Mouse (Mus musculus): ENCODE measurements around the gene Ppp4r1. TPM values are rescaled to one million over a fixed set of nuclear protein-coding genes. Genes with fewer than 3 reads are reported as not detected.

The Ppp4r1 gene
- polyA plus RNA-seq, 1 experiment from 2014 or later: 41.5 TPM

- Histone ChIP-seq H3K9me3 (ENCODE audit: control insufficient read depth, low read depth, low read length) (no peaks in the 10 kb centered on the region), H3K9ac (replicated peaks; ENCODE audit: low read depth, low read length) (no peak overlapping the region), H3K36me3 (ENCODE audit: control insufficient read depth, insufficient read depth, low read length) (no peaks in the 10 kb centered on the region), H3K4me3 (ENCODE audit: low read depth, low read length) (no peak overlapping the region), H3K27ac (ENCODE audit: low read length) (no peak overlapping the region), H3K4me1 (ENCODE audit: control insufficient read depth, insufficient read depth, low read length) (no peaks in the 10 kb centered on the region), H3K4me2 (replicated peaks; ENCODE audit: low read depth, low read length) (no peak overlapping the region), H3K27me3 (ENCODE audit: control insufficient read depth, insufficient read depth, low read length) (no peaks in the 10 kb centered on the region)
- 67% methylated on average over 4 of the region's 4 CpGs for WGBS
- ATAC-seq (ENCODE audit: insufficient number of reproducible peaks, insufficient read depth, low FRiP score, low read depth): no peak
These were observed 39.4 kb upstream of the Ppp4r1 start for GRCm38 (mm10) chr17:65742969-65743368.

- H3K9ac ChIP-seq (replicated peaks; ENCODE audit: low read depth, low read length): no peak overlapping the region
- no peak for ATAC-seq (ENCODE audit: insufficient number of reproducible peaks, insufficient read depth, low FRiP score, low read depth)
- no peak overlapping the region for H3K27ac ChIP-seq (ENCODE audit: low read length)
- H3K4me2 ChIP-seq (replicated peaks; ENCODE audit: low read depth, low read length): no peak overlapping the region
- H3K36me3 ChIP-seq (ENCODE audit: control insufficient read depth, insufficient read depth, low read length): no peaks in the 10 kb centered on the region
- no peaks in the 10 kb centered on the region for H3K4me1 ChIP-seq (ENCODE audit: control insufficient read depth, insufficient read depth, low read length)
- no peaks in the 10 kb centered on the region for H3K27me3 ChIP-seq (ENCODE audit: control insufficient read depth, insufficient read depth, low read length)
- 75% methylated on average over 11 of the region's 11 CpGs for WGBS
- no peaks in the 10 kb centered on the region for H3K9me3 ChIP-seq (ENCODE audit: control insufficient read depth, low read depth, low read length)
- H3K4me3 ChIP-seq (ENCODE audit: low read depth, low read length): no peak overlapping the region
These were observed 38.6 kb upstream of the Ppp4r1 start for GRCm38 (mm10) chr17:65743664-65744330.

- Histone ChIP-seq H3K4me2 (replicated peaks; ENCODE audit: low read depth, low read length) (no peak overlapping the region), H3K4me3 (ENCODE audit: low read depth, low read length) (no peak overlapping the region), H3K9ac (replicated peaks; ENCODE audit: low read depth, low read length) (no peak overlapping the region), H3K4me1 (ENCODE audit: control insufficient read depth, insufficient read depth, low read length) (no peaks in the 10 kb centered on the region), H3K27ac (ENCODE audit: low read length) (no peak overlapping the region), H3K36me3 (ENCODE audit: control insufficient read depth, insufficient read depth, low read length) (no peaks in the 10 kb centered on the region), H3K9me3 (ENCODE audit: control insufficient read depth, low read depth, low read length) (no peaks in the 10 kb centered on the region), H3K27me3 (ENCODE audit: control insufficient read depth, insufficient read depth, low read length) (no peaks in the 10 kb centered on the region)
- WGBS: 75% methylated on average over 6 of the region's 6 CpGs
- no peak for ATAC-seq (ENCODE audit: insufficient number of reproducible peaks, insufficient read depth, low FRiP score, low read depth)
These were observed 36.1 kb upstream of the Ppp4r1 start for GRCm38 (mm10) chr17:65746314-65746713.

GRCm38 (mm10) chr17:65748997-65749396 is 33.4 kb upstream of the Ppp4r1 start:
- Histone ChIP-seq H3K36me3 (ENCODE audit: control insufficient read depth, insufficient read depth, low read length) (no peaks in the 10 kb centered on the region), H3K27me3 (ENCODE audit: control insufficient read depth, insufficient read depth, low read length) (no peaks in the 10 kb centered on the region), H3K9ac (replicated peaks; ENCODE audit: low read depth, low read length) (no peak overlapping the region), H3K4me3 (ENCODE audit: low read depth, low read length) (no peak overlapping the region), H3K9me3 (ENCODE audit: control insufficient read depth, low read depth, low read length) (no peaks in the 10 kb centered on the region), H3K4me1 (ENCODE audit: control insufficient read depth, insufficient read depth, low read length) (no peaks in the 10 kb centered on the region), H3K27ac (ENCODE audit: low read length) (no peak overlapping the region), H3K4me2 (replicated peaks; ENCODE audit: low read depth, low read length) (no peak overlapping the region)
- 72% methylated on average over 6 of the region's 6 CpGs for WGBS
- no peak for ATAC-seq (ENCODE audit: insufficient number of reproducible peaks, insufficient read depth, low FRiP score, low read depth)

- H3K27me3 ChIP-seq (ENCODE audit: control insufficient read depth, insufficient read depth, low read length): no peaks in the 10 kb centered on the region
- H3K36me3 ChIP-seq (ENCODE audit: control insufficient read depth, insufficient read depth, low read length): no peaks in the 10 kb centered on the region
- H3K9me3 ChIP-seq (ENCODE audit: control insufficient read depth, low read depth, low read length): no peaks in the 10 kb centered on the region
- H3K27ac ChIP-seq (ENCODE audit: low read length): no peak overlapping the region
- no peak overlapping the region for H3K9ac ChIP-seq (replicated peaks; ENCODE audit: low read depth, low read length)
- no peaks in the 10 kb centered on the region for H3K4me1 ChIP-seq (ENCODE audit: control insufficient read depth, insufficient read depth, low read length)
- 94% methylated on average over 7 of the region's 7 CpGs for WGBS
- H3K4me2 ChIP-seq (replicated peaks; ENCODE audit: low read depth, low read length): no peak overlapping the region
- H3K4me3 ChIP-seq (ENCODE audit: low read depth, low read length): no peak overlapping the region
- ATAC-seq (ENCODE audit: insufficient number of reproducible peaks, insufficient read depth, low FRiP score, low read depth): no peak
These were observed 32.6 kb upstream of the Ppp4r1 start for GRCm38 (mm10) chr17:65749803-65750202.

GRCm38 (mm10) chr17:65750301-65750700 is 32.1 kb upstream of the Ppp4r1 start:
- Histone ChIP-seq H3K27me3 (ENCODE audit: control insufficient read depth, insufficient read depth, low read length) (no peaks in the 10 kb centered on the region), H3K27ac (ENCODE audit: low read length) (no peak overlapping the region), H3K4me3 (ENCODE audit: low read depth, low read length) (no peak overlapping the region), H3K4me1 (ENCODE audit: control insufficient read depth, insufficient read depth, low read length) (no peaks in the 10 kb centered on the region), H3K4me2 (replicated peaks; ENCODE audit: low read depth, low read length) (no peak overlapping the region), H3K36me3 (ENCODE audit: control insufficient read depth, insufficient read depth, low read length) (no peaks in the 10 kb centered on the region), H3K9me3 (ENCODE audit: control insufficient read depth, low read depth, low read length) (no peaks in the 10 kb centered on the region), H3K9ac (replicated peaks; ENCODE audit: low read depth, low read length) (no peak overlapping the region)
- no peak for ATAC-seq (ENCODE audit: insufficient number of reproducible peaks, insufficient read depth, low FRiP score, low read depth)

GRCm38 (mm10) chr17:65753130-65753529 is 29.2 kb upstream of the Ppp4r1 start:
- Histone ChIP-seq H3K36me3 (ENCODE audit: control insufficient read depth, insufficient read depth, low read length) (no peaks in the 10 kb centered on the region), H3K4me1 (ENCODE audit: control insufficient read depth, insufficient read depth, low read length) (no peaks in the 10 kb centered on the region), H3K27me3 (ENCODE audit: control insufficient read depth, insufficient read depth, low read length) (no peaks in the 10 kb centered on the region), H3K4me2 (replicated peaks; ENCODE audit: low read depth, low read length) (no peak overlapping the region), H3K9me3 (ENCODE audit: control insufficient read depth, low read depth, low read length) (no peaks in the 10 kb centered on the region), H3K27ac (ENCODE audit: low read length) (no peak overlapping the region), H3K9ac (replicated peaks; ENCODE audit: low read depth, low read length) (no peak overlapping the region), H3K4me3 (ENCODE audit: low read depth, low read length) (no peak overlapping the region)
- no peak for ATAC-seq (ENCODE audit: insufficient number of reproducible peaks, insufficient read depth, low FRiP score, low read depth)
- WGBS: 96% methylated on average over 6 of the region's 6 CpGs

DNA sequence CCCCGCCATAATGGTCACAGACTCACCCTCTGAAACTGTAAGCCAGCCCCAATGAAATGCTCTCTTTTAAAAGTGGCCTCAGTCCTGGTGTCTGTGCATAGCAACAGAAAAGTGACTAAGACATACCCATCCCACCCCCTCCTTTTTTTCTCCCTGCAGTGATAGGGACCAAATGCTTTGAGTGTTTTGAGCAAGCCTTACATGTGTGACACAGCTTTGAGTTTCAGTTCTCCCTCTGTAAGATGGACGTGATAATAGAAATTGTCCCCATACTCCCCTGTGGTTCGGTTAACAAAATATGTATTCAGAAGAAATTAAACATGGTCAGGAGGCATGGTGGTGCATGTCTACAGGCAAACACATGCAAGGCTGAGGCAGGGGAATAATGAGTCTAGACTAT is 26.5 kb upstream of the Ppp4r1 start:
- H3K9me3 ChIP-seq (ENCODE audit: control insufficient read depth, low read depth, low read length): no peaks in the 10 kb centered on the region
- no peak overlapping the region for H3K4me2 ChIP-seq (replicated peaks; ENCODE audit: low read depth, low read length)
- H3K36me3 ChIP-seq (ENCODE audit: control insufficient read depth, insufficient read depth, low read length): no peaks in the 10 kb centered on the region
- no peak overlapping the region for H3K9ac ChIP-seq (replicated peaks; ENCODE audit: low read depth, low read length)
- WGBS: 94% methylated on average over 3 of the region's 3 CpGs
- H3K27me3 ChIP-seq (ENCODE audit: control insufficient read depth, insufficient read depth, low read length): no peaks in the 10 kb centered on the region
- no peaks in the 10 kb centered on the region for H3K4me1 ChIP-seq (ENCODE audit: control insufficient read depth, insufficient read depth, low read length)
- no peak overlapping the region for H3K27ac ChIP-seq (ENCODE audit: low read length)
- ATAC-seq (ENCODE audit: insufficient number of reproducible peaks, insufficient read depth, low FRiP score, low read depth): no peak
- H3K4me3 ChIP-seq (ENCODE audit: low read depth, low read length): no peak overlapping the region

DNA sequence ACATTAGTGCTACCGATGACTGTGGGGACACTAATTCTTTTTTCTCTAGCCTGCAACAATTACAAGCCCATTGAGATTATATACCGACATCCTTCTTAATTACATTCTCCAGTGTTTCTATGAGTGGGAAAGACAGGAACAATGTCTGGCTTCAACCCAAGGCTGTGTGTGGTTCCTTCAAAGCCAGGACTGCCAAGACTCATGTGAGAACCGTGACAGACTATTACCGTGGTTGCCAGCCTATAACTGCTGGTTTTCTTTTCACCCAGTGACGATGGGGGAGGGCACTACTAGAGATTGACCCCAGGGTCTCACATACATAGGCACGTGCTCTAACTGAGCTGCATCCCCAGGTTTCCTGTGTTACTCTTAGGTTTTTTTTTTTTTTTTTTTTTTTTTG is 25.2 kb upstream of the Ppp4r1 start:
- WGBS: 86% methylated on average over 6 of the region's 6 CpGs
- no peaks in the 10 kb centered on the region for H3K27me3 ChIP-seq (ENCODE audit: control insufficient read depth, insufficient read depth, low read length)
- H3K4me3 ChIP-seq (ENCODE audit: low read depth, low read length): no peak overlapping the region
- no peak overlapping the region for H3K9ac ChIP-seq (replicated peaks; ENCODE audit: low read depth, low read length)
- H3K4me2 ChIP-seq (replicated peaks; ENCODE audit: low read depth, low read length): no peak overlapping the region
- no peak for ATAC-seq (ENCODE audit: insufficient number of reproducible peaks, insufficient read depth, low FRiP score, low read depth)
- no peak overlapping the region for H3K27ac ChIP-seq (ENCODE audit: low read length)
- H3K9me3 ChIP-seq (ENCODE audit: control insufficient read depth, low read depth, low read length): no peaks in the 10 kb centered on the region
- H3K36me3 ChIP-seq (ENCODE audit: control insufficient read depth, insufficient read depth, low read length): no peaks in the 10 kb centered on the region
- no peaks in the 10 kb centered on the region for H3K4me1 ChIP-seq (ENCODE audit: control insufficient read depth, insufficient read depth, low read length)
